Mouse (Mus musculus) left cerebral cortex, adult 6 months (tissue): ENCODE results near the gene Olfr906. TPM values are rescaled to one million over a fixed set of nuclear protein-coding genes. Genes with fewer than 3 reads are reported as not detected.

Experiments
- long read RNA-seq, 2 experiments: library from polyadenylated mRNA; unstranded; transcript quantifications; one replicate each; pipeline ENCODE4 v2.0.0; 2019 to 2020
- polyA plus RNA-seq: library from polyadenylated mRNA; unstranded; fragments of <200 nt; fragmentation: Nextera tagmentation; gene quantifications from 2 replicates; pipeline ENCODE4 v1.2.3, GENCODE M21; 2021

Olfr906 gene
- polyA plus RNA-seq, result not detected in 2 replicates
- long read RNA-seq, experiment 1, result 0 reads
- long read RNA-seq, experiment 2, result 0 reads

DNA sequence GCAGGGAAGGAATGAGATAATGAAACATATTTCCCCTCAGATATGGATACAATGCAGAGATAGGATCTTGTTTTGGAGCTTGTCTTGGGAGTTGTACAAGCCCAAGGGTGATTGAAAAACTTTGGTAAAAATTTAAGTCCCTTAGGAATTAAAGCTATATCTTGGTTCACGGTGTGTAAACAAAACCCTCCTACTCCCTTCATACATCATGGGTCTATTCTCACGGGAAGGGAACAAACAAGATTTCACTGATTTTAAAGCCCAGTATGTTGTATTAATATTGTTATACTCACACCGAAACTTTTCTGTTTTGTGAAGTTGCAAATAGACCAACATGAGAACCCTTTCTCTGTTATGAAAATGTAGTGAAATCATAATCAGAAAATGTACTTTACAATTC is at the start of gene Olfr906:
Olfr906 (plus strand) TSS at position 301 of the 400 bp plus-strand sequence.

DNA sequence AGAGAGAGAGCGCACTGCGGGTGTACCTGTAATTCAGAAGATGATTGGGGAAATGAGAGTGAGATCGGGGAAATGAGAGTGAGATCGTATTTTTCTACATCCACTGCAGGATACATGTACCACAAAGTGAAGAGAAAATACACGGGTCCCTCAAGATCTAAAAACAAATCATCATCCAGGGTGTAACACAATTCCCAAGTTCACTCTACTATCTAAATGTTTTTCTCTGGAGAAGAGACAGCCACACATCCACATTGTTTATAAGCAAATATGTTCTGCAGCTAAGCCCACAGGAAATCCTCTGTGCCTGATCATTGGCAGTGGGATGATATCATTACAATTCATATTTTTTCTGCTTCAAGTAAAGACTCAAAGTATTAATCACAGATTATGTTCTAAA is 39.5 kb upstream of the Olfr906 start, which contains the start of gene Olfr902:
Olfr902 (plus strand) TSS at position 301 of the 400 bp plus-strand sequence.

GRCm38 (mm10) chr9:38462844-38463243 is 24.0 kb upstream of the Olfr906 start, which contains the start of gene Olfr904:
Olfr904 (plus strand) TSS chr9:38463144.

DNA sequence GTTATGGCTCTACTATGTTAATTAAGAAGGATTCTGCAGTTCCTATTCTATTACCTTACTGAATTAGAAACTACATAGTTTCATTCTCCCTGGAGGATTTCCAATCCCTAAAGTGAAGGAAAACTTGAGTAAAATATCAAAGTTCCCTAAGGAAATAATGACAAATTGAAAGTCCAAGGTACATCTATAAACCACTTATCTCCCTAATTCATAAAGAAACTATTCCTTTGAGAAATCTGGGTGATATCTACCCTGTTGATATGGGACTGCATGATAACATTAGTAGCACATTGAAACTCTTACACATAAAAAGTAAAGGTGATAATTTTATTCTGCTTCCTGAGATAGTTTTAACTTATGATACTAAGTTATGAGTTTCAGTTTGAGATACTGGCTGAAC is 16.1 kb upstream of the Olfr906 start, which contains the start of gene Olfr905:
Olfr905 (plus strand) TSS at position 301 of the 400 bp plus-strand sequence.

DNA sequence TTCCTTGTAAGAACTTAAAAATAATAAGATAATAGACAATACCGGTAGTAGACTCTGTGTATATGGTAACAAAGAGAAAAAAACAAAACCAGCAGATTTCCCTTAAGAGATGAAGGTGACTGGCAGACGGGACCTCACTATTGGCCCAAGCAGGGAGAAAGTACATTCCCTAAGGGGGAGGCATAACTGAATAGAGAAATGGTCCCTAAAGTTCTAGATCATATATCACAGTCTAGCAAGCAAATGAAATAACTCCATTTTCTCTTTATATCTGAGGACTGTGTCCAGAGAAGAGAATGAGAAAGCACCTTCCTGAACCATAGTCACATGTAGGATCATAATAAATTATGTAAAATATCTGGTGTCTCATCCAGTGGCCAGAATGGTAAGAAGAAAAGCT is 8.6 kb downstream of the Olfr906 start, which contains the start of gene Olfr907:
Olfr907 (plus strand) TSS at position 301 of the 400 bp plus-strand sequence.

GRCm38 (mm10) chr9:38521280-38521679 is 34.4 kb downstream of the Olfr906 start, which contains the start of gene Olfr911-ps1:
Olfr911-ps1 (plus strand) TSS chr9:38521580.

GRCm38 (mm10) chr9:38537549-38537948 is 50.7 kb downstream of the Olfr906 start, which contains the start of gene Olfr910:
Olfr910 (plus strand) TSS chr9:38537849.

Other genes starting within 250 kb of the Olfr906 start
- not detected in 2 replicates for gene Olfr143, start 234.3 kb upstream of the Olfr906 start, polyA plus RNA-seq
- gene Olfr895, start 219.2 kb upstream of the Olfr906 start, polyA plus RNA-seq, result not detected in 2 replicates
- gene Olfr896-ps1, start 196.0 kb upstream of the Olfr906 start, polyA plus RNA-seq, result not detected in 2 replicates
- gene Olfr25, start 158.0 kb upstream of the Olfr906 start, polyA plus RNA-seq, result not detected in 2 replicates
- gene Olfr898, start 138.7 kb upstream of the Olfr906 start, polyA plus RNA-seq, result not detected in 2 replicates
- gene Olfr250, start 120.2 kb upstream of the Olfr906 start, polyA plus RNA-seq, result not detected in 2 replicates
- not detected in 2 replicates for gene Olfr251, start 110.0 kb upstream of the Olfr906 start, polyA plus RNA-seq
- not detected in 2 replicates for gene Olfr147, start 85.4 kb upstream of the Olfr906 start, polyA plus RNA-seq
- not detected in 2 replicates for gene Olfr901, start 57.6 kb upstream of the Olfr906 start, polyA plus RNA-seq
- not detected in 2 replicates for gene Olfr902, start 39.4 kb upstream of the Olfr906 start, polyA plus RNA-seq
- gene Olfr904, start 23.9 kb upstream of the Olfr906 start, polyA plus RNA-seq, result not detected in 2 replicates
- not detected in 2 replicates for gene Olfr905, start 16.0 kb upstream of the Olfr906 start, polyA plus RNA-seq
- not detected in 2 replicates for gene Olfr907, start 8.7 kb downstream of the Olfr906 start, polyA plus RNA-seq
- gene Olfr911-ps1, start 34.5 kb downstream of the Olfr906 start, polyA plus RNA-seq, result not detected in 2 replicates
- not detected in 2 replicates for gene Olfr910, start 50.8 kb downstream of the Olfr906 start, polyA plus RNA-seq
- gene Olfr912, start 93.1 kb downstream of the Olfr906 start, polyA plus RNA-seq, result not detected in 2 replicates
- gene Olfr913, start 105.7 kb downstream of the Olfr906 start, polyA plus RNA-seq, result not detected in 2 replicates
- not detected in 2 replicates for gene Olfr914, start 118.0 kb downstream of the Olfr906 start, polyA plus RNA-seq
- gene Olfr916, start 172.8 kb downstream of the Olfr906 start, polyA plus RNA-seq, result not detected in 2 replicates
- gene Olfr917, start 178.8 kb downstream of the Olfr906 start, polyA plus RNA-seq, result not detected in 2 replicates
- gene Olfr918, start 187.5 kb downstream of the Olfr906 start, polyA plus RNA-seq, result not detected in 2 replicates
- not detected in 2 replicates for gene Olfr919, start 216.6 kb downstream of the Olfr906 start, polyA plus RNA-seq
- 4.6 and 5.1 TPM in 2 replicates for gene Vwa5a, start 231.2 kb downstream of the Olfr906 start, polyA plus RNA-seq